Mouse (Mus musculus): Measurements from ENCODE around the gene Triobp. TPM values are rescaled to one million over a fixed set of nuclear protein-coding genes. Genes with fewer than 3 reads are reported as not detected.

Gene Triobp
- polyA plus RNA-seq, 1 experiment from 2014 or later, result 20.8 TPM

DNA sequence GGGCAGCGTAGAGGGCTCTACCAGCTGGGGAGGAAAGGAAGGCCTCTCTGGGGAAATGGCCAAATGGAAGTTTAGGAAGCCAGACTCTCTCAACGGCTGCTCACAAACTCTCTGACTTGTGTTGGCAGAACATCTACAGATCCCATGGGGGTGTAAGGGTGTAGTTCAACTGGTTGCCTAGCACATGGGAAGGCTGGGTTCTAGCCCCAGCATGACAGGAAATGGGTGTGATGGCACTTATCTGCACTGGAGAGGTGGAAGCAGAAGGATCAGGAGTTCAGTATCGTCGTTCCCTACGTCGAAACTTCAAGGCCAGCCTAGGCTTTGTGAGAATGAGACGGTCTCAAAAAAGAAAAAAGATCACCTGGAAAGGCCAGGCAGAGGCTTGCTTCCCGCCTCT is 38.5 kb upstream of the Triobp start:
- 59% methylated on average over 8 of the region's 8 CpGs for WGBS (ENCODE audit: insufficient replicate concordance)
- Histone ChIP-seq H3K27me3 (ENCODE audit: control insufficient read depth, insufficient read depth, low read depth, low read length) (no peaks in the 10 kb centered on the region), H3K4me1 (ENCODE audit: control insufficient read depth, low read depth, low read length) (peaks cover 15% of the 10 kb centered on the region), H3K4me2 (ENCODE audit: low read depth, low read length) (no peak overlapping the region), H3K36me3 (ENCODE audit: control insufficient read depth, insufficient read depth) (peaks cover 14% of the 10 kb centered on the region), H3K9me3 (replicated peaks; ENCODE audit: control insufficient read depth, low read length) (no peaks in the 10 kb centered on the region), H3K27ac (ENCODE audit: low read length) (no peak overlapping the region), H3K4me3 (ENCODE audit: low read depth, low read length) (no peak overlapping the region), H3K9ac (ENCODE audit: low read depth, low read length) (no peak overlapping the region)
- no peak for ATAC-seq (ENCODE audit: low read depth)

- no peaks in the 10 kb centered on the region for H3K27me3 ChIP-seq (ENCODE audit: control insufficient read depth, insufficient read depth, low read depth, low read length)
- no peak overlapping the region for H3K9ac ChIP-seq (ENCODE audit: low read depth, low read length)
- no peak overlapping the region for H3K4me3 ChIP-seq (ENCODE audit: low read depth, low read length)
- 30% methylated on average over 9 of the region's 9 CpGs for WGBS (ENCODE audit: insufficient replicate concordance)
- H3K9me3 ChIP-seq (replicated peaks; ENCODE audit: control insufficient read depth, low read length), result no peaks in the 10 kb centered on the region
- H3K4me1 ChIP-seq (ENCODE audit: control insufficient read depth, low read depth, low read length), result peaks cover 39% of the 10 kb centered on the region
- no peak overlapping the region for H3K4me2 ChIP-seq (ENCODE audit: low read depth, low read length)
- H3K36me3 ChIP-seq (ENCODE audit: control insufficient read depth, insufficient read depth), result peaks cover 6% of the 10 kb centered on the region
- H3K27ac ChIP-seq (ENCODE audit: low read length), result no peak overlapping the region
- no peak for ATAC-seq (ENCODE audit: low read depth)
Observed at GRCm38 (mm10) chr15:78912040-78912439, 35.5 kb upstream of the Triobp start.

DNA sequence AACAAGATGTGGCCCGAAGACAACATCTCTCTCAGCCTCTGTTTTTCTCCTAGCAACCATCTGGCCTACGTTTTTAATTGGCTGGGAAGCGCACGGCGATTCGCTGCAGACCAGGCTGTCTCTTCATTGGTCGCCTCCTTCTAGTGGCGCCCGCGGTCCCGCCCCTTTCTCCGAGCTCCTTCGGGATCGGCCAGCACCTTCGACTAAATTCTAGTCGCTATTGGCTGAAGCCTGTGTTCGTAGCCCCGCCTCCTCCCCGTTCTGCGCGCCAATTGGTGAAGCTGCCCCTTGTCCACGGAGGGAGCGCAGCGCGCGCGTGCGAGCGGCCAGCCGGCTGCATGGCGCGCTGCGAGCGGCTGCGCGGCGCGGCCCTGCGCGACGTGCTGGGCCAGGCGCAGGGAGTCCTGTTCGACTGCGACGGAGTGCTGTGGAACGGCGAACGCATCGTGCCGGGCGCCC is 33.9 kb upstream of the Triobp start, which contains the start of gene Pdxp:
TSS of gene Pdxp (plus strand) at position 288 of the 459 bp plus-strand sequence.
- peak; percentile 91 for ATAC-seq (ENCODE audit: low read depth)
- peaks cover 5% of the 10 kb centered on the region for H3K36me3 ChIP-seq (ENCODE audit: control insufficient read depth, insufficient read depth)
- H3K9me3 ChIP-seq (replicated peaks; ENCODE audit: control insufficient read depth, low read length), result no peaks in the 10 kb centered on the region
- peak within 1 kb of the TSS; percentile 68 for H3K9ac ChIP-seq (ENCODE audit: low read depth, low read length)
- H3K27ac ChIP-seq (ENCODE audit: low read length), result no peak within 1 kb of the TSS; the same call in none of the 2 replicates
- no peaks in the 10 kb centered on the region for H3K27me3 ChIP-seq (ENCODE audit: control insufficient read depth, insufficient read depth, low read depth, low read length)
- under 1% methylated on average over 51 of the region's 51 CpGs for WGBS (ENCODE audit: insufficient replicate concordance)
- H3K4me2 ChIP-seq (ENCODE audit: low read depth, low read length), result peak within 1 kb of the TSS; percentile 99
- peaks cover 39% of the 10 kb centered on the region for H3K4me1 ChIP-seq (ENCODE audit: control insufficient read depth, low read depth, low read length)
- peak within 1 kb of the TSS; percentile 68 for H3K4me3 ChIP-seq (ENCODE audit: low read depth, low read length)

DNA sequence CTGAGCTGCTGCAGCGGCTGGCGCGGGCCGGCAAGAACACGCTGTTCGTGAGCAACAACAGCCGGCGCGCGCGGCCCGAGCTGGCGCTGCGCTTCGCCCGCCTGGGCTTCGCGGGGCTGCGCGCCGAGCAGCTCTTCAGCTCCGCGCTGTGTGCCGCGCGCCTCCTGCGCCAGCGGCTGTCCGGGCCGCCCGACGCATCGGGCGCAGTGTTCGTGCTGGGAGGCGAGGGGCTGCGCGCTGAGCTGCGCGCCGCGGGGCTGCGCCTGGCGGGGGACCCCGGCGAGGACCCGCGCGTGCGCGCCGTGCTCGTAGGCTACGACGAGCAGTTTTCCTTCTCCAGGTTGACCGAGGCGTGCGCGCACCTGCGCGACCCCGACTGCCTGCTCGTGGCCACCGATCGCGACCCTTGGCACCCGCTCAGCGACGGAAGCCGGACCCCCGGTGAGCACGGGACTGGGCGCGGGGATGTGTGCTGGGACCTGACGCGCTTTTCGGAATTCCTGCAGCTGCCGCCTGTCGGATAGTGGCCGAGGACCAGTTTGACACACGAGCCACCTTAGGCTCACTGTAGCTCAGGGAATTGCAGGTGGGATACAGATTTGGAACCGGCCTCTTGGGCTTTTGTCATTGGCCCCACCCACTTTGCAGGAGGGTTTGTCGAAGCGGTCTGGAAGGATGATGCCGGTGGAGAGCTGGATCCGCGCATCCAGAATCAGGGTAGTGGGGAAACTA is 33.3 kb upstream of the Triobp start:
- peak overlapping the region; percentile 68 for H3K9ac ChIP-seq (ENCODE audit: low read depth, low read length)
- under 1% methylated on average over 82 of the region's 87 CpGs for WGBS (ENCODE audit: insufficient replicate concordance)
- peak; percentile 41 for ATAC-seq (ENCODE audit: low read depth)
- H3K9me3 ChIP-seq (replicated peaks; ENCODE audit: control insufficient read depth, low read length), result no peaks in the 10 kb centered on the region
- peak overlapping the region; percentile 68 for H3K4me3 ChIP-seq (ENCODE audit: low read depth, low read length)
- H3K36me3 ChIP-seq (ENCODE audit: control insufficient read depth, insufficient read depth), result peaks cover 5% of the 10 kb centered on the region
- H3K27me3 ChIP-seq (ENCODE audit: control insufficient read depth, insufficient read depth, low read depth, low read length), result no peaks in the 10 kb centered on the region
- H3K4me2 ChIP-seq (ENCODE audit: low read depth, low read length), result peak overlapping the region; percentile 99
- H3K27ac ChIP-seq (ENCODE audit: low read length), result no peak overlapping the region; the same call in none of the 2 replicates
- H3K4me1 ChIP-seq (ENCODE audit: control insufficient read depth, low read depth, low read length), result peaks cover 39% of the 10 kb centered on the region

DNA sequence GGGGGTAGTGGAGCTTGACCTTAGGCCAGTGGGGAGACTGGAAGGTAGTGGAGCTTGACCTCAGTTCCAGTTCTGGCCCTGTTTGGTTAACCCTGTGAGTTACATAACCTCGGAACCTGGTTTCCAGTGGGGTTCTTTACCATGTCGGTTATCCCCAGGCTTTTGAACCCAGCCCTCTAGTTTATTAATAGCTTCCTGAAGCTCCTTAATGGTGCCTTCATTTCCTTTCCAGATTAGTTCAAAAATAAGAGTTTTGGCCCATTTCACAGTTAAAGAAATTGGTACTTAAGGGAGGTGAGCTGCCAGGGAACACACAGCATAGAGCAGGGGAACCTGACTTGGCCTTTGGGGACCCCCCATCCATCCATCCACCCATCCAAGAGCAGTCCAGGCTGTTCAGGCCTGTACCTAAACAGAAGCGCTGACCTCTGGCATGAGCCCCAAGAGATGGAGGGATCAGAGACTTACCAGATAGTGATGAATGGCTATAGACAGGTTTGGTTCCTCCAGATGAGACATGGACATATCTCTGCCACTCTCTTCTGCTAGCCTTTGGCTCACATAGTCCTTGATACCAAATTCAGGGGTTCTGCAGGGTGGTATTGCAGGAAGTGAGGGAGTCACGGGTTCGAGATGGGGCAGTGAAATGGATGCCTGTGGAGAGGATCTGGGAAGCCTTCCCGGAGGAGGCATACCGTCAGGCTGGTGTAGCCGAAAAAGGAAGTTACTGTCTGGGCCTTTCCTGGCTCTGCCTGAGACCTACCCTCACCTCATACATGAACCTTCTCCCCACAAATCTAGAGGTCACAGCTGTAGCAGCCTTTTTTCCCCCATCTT is 32.5 kb upstream of the Triobp start:
- Histone ChIP-seq H3K27me3 (ENCODE audit: control insufficient read depth, insufficient read depth, low read depth, low read length) (no peaks in the 10 kb centered on the region), H3K27ac (ENCODE audit: low read length) (no peak overlapping the region), H3K9me3 (replicated peaks; ENCODE audit: control insufficient read depth, low read length) (no peaks in the 10 kb centered on the region), H3K4me3 (ENCODE audit: low read depth, low read length) (peak overlapping the region; percentile 68), H3K4me1 (ENCODE audit: control insufficient read depth, low read depth, low read length) (peaks cover 39% of the 10 kb centered on the region), H3K36me3 (ENCODE audit: control insufficient read depth, insufficient read depth) (peaks cover 5% of the 10 kb centered on the region), H3K9ac (ENCODE audit: low read depth, low read length) (peak overlapping the region; percentile 68), H3K4me2 (ENCODE audit: low read depth, low read length) (peak overlapping the region; percentile 99)
- no peak for ATAC-seq (ENCODE audit: low read depth)
- 43% methylated on average over 8 of the region's 8 CpGs for WGBS (ENCODE audit: insufficient replicate concordance)

GRCm38 (mm10) chr15:78915660-78916017 is 31.9 kb upstream of the Triobp start:
- H3K9me3 ChIP-seq (replicated peaks; ENCODE audit: control insufficient read depth, low read length), result no peaks in the 10 kb centered on the region
- peaks cover 5% of the 10 kb centered on the region for H3K36me3 ChIP-seq (ENCODE audit: control insufficient read depth, insufficient read depth)
- H3K27ac ChIP-seq (ENCODE audit: low read length), result no peak overlapping the region
- 1% methylated on average over 8 of the region's 8 CpGs for WGBS (ENCODE audit: insufficient replicate concordance)
- peak; percentile 31 for ATAC-seq (ENCODE audit: low read depth)
- no peak overlapping the region for H3K9ac ChIP-seq (ENCODE audit: low read depth, low read length)
- H3K27me3 ChIP-seq (ENCODE audit: control insufficient read depth, insufficient read depth, low read depth, low read length), result no peaks in the 10 kb centered on the region
- peak overlapping the region; percentile 99 for H3K4me2 ChIP-seq (ENCODE audit: low read depth, low read length)
- H3K4me1 ChIP-seq (ENCODE audit: control insufficient read depth, low read depth, low read length), result peaks cover 39% of the 10 kb centered on the region
- peak overlapping the region; percentile 15; the same call in 1 of the 2 replicates for H3K4me3 ChIP-seq (ENCODE audit: low read depth, low read length)

- no peaks in the 10 kb centered on the region for H3K27me3 ChIP-seq (ENCODE audit: control insufficient read depth, insufficient read depth, low read depth, low read length)
- 81% methylated on average over 12 of the region's 12 CpGs for WGBS (ENCODE audit: insufficient replicate concordance)
- H3K27ac ChIP-seq (ENCODE audit: low read length), result no peak overlapping the region
- no peaks in the 10 kb centered on the region; the same call in none of the 2 replicates for H3K36me3 ChIP-seq (ENCODE audit: control insufficient read depth, insufficient read depth)
- no peak for ATAC-seq (ENCODE audit: low read depth)
- no peak overlapping the region for H3K9ac ChIP-seq (ENCODE audit: low read depth, low read length)
- H3K4me1 ChIP-seq (ENCODE audit: control insufficient read depth, low read depth, low read length), result peaks cover 40% of the 10 kb centered on the region
- peak overlapping the region; percentile 4; the same call in 1 of the 2 replicates for H3K4me2 ChIP-seq (ENCODE audit: low read depth, low read length)
- H3K9me3 ChIP-seq (replicated peaks; ENCODE audit: control insufficient read depth, low read length), result no peaks in the 10 kb centered on the region
- 0 out of 2 replicates have a peak overlapping the region, but pooled peaks have one; percentile 6 for H3K4me3 ChIP-seq (ENCODE audit: low read depth, low read length)
Observed at GRCm38 (mm10) chr15:78916052-78916826, 31.3 kb upstream of the Triobp start.

GRCm38 (mm10) chr15:78918126-78918525 is 29.4 kb upstream of the Triobp start:
- Histone ChIP-seq H3K4me1 (ENCODE audit: control insufficient read depth, low read depth, low read length) (peaks cover 49% of the 10 kb centered on the region), H3K9ac (ENCODE audit: low read depth, low read length) (no peak overlapping the region), H3K27me3 (ENCODE audit: control insufficient read depth, insufficient read depth, low read depth, low read length) (no peaks in the 10 kb centered on the region), H3K4me3 (ENCODE audit: low read depth, low read length) (no peak overlapping the region), H3K9me3 (replicated peaks; ENCODE audit: control insufficient read depth, low read length) (no peaks in the 10 kb centered on the region), H3K27ac (ENCODE audit: low read length) (no peak overlapping the region), H3K36me3 (ENCODE audit: control insufficient read depth, insufficient read depth) (no peaks in the 10 kb centered on the region), H3K4me2 (ENCODE audit: low read depth, low read length) (no peak overlapping the region)
- WGBS (ENCODE audit: insufficient replicate concordance), result 90% methylated on average over 23 of the region's 23 CpGs
- no peak for ATAC-seq (ENCODE audit: low read depth)
